Mouse (Mus musculus) cortical plate, adult 2 months (tissue): ENCODE measurements around the gene Selenoh.

Experiments used
- CTCF ChIP-seq: fragments of 200-500 bp; IDR thresholded peaks from 2 replicates; pipeline ENCODE4 v1.5.1; 2011; ENCODE audit warnings: mild to moderate bottlenecking, control low read depth, low read length; ENCODE audit not compliant: insufficient read depth; ENCODE audit errors: extremely low read depth
- POLR2A ChIP-seq: fragments of 200-500 bp; IDR thresholded peaks from 2 replicates; pipeline ENCODE4 v1.6.1; 2011; ENCODE audit warnings: mild to moderate bottlenecking, low read length, control low read depth; ENCODE audit not compliant: insufficient read depth; ENCODE audit errors: extremely low read depth

DNA sequence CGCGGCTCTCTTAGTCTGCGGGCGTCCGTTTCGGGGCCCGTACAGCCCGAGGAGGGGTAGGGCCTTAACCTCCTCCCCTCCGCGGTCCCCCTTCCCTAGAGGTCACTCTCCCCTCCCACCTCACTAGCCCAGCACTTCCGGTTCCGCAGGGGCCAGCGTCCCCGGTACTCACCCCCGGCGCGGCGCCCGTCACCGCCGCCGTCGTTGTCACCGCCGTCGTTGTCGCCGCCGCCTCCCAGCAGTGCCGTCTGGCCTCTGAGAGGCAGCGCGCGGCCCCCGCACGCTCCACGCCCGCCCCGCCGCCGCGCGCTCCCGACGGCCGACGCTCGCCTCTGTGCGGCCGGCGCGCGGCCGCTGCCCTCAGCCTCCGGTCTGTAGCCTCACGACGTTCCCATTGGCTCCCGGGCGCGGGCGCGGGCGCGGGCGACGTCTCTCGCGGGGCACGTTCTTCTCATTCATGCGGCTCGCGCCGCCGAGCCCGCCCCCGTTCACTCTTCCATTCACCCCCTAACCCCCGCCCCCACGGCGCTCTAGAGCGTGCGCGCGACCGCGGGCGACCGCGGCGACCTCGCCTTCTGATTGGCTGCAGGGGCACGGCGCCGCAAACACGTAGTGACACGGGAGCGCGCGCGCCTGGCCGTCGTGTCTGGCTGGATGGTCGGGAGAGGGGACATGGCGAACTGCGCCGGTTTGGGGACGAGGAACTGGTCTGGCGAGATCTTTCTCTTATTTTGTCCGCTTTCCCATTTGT lies 44.4 kb upstream of the Selenoh start, which contains the start of gene Zdhhc5:
- no peak for TF ChIP-seq CTCF
- TF ChIP-seq POLR2A: peak; percentile 85
